Mouse (Mus musculus) midbrain, postnatal 0 days (tissue): Measurements from ENCODE around the gene Megf11. TPM values are rescaled to one million over a fixed set of nuclear protein-coding genes. Genes with fewer than 3 reads are reported as not detected.

Experiments used
- ATAC-seq: fragments of 200-750 bp; cut with Nextera tagmentation; 2 replicates; pipeline ENCODE4 v1.8.0; 2017; ENCODE audit warnings: moderate number of reproducible peaks, mild to moderate bottlenecking, moderate TSS enrichment, moderate library complexity; ENCODE audit not compliant: low FRiP score
- DNase-seq: peaks from one replicate; pipeline ENCODE4 v3.0.0-alpha.2; 2015; ENCODE audit warnings: low spot score
- H3K27ac ChIP-seq: fragments of 300-500 bp; sonication (generic); 2 replicates; pipeline ENCODE4 v1.5.1; 2014; ENCODE audit warnings: low read depth, mild to moderate bottlenecking, low read length, mixed read lengths
- H3K27me3 ChIP-seq: fragments of 300-500 bp; sonication (generic); 2 replicates; pipeline ENCODE4 v1.6.1; 2014; ENCODE audit warnings: low read length, control low read depth, mixed read lengths; ENCODE audit not compliant: insufficient read depth
- H3K36me3 ChIP-seq: fragments of 300-500 bp; sonication (generic); 2 replicates; pipeline ENCODE4 v1.6.1; 2014; ENCODE audit warnings: low read length, control low read depth, mixed read lengths; ENCODE audit not compliant: insufficient read depth
- H3K4me1 ChIP-seq: fragments of 300-500 bp; sonication (generic); 2 replicates; pipeline ENCODE4 v1.6.1; 2014; ENCODE audit warnings: mild to moderate bottlenecking, control low read depth, antibody characterized with exemption, low read length, mixed read lengths; ENCODE audit not compliant: insufficient read depth
- H3K4me2 ChIP-seq: fragments of 300-500 bp; sonication (generic); 2 replicates; pipeline ENCODE4 v1.6.1; 2014; ENCODE audit warnings: low read depth, mild to moderate bottlenecking, low read length, mixed read lengths; ENCODE audit not compliant: poor library complexity, severe bottlenecking
- H3K4me3 ChIP-seq: fragments of 300-500 bp; sonication (generic); 2 replicates; pipeline ENCODE4 v1.5.1; 2014; ENCODE audit warnings: low read depth, mild to moderate bottlenecking, low read length, moderate library complexity
- H3K9ac ChIP-seq: fragments of 300-500 bp; sonication (generic); replicated peaks from 2 replicates; pipeline ENCODE4 v1.6.1; 2014; ENCODE audit warnings: mild to moderate bottlenecking, low read length, moderate library complexity, mixed read lengths; ENCODE audit not compliant: poor library complexity, severe bottlenecking
- H3K9me3 ChIP-seq: fragments of 300-500 bp; sonication (generic); 2 replicates; pipeline ENCODE4 v1.6.1; 2016; ENCODE audit warnings: low read length, control low read depth
- CTCF ChIP-seq: IDR thresholded peaks from 2 replicates; pipeline ENCODE4 v1.5.1; 2016; ENCODE audit warnings: antibody characterized with exemption, mild to moderate bottlenecking
- WGBS: fragments of 180-500 bp; shearing (Covaris S2); extraction: QIAGEN DNeasy Blood & Tissue Kit; methylation state at CpG from one replicate; pipeline ENCODE4 v1.1.7; 2014; 5-methylcytosine and 5-hydroxymethylcytosine counted together
- polyA plus RNA-seq: library from polyadenylated mRNA; unstranded; fragments of >200 nt; fragmentation: Nextera tagmentation; extraction: Ambion mirVana; gene quantifications from 2 replicates; pipeline ENCODE4 v1.2.1, GENCODE M21; 2015
- total RNA-seq: library from RNA; depleted of rRNA; stranded (reverse); fragments of >200 nt; gene quantifications from 2 replicates; pipeline ENCODE4 v1.2.3, GENCODE M21; 2014

Megf11 gene
- total and polyA plus RNA-seq, 2 experiments from 2014 or later = 17.7 to 41.8 TPM

DNA sequence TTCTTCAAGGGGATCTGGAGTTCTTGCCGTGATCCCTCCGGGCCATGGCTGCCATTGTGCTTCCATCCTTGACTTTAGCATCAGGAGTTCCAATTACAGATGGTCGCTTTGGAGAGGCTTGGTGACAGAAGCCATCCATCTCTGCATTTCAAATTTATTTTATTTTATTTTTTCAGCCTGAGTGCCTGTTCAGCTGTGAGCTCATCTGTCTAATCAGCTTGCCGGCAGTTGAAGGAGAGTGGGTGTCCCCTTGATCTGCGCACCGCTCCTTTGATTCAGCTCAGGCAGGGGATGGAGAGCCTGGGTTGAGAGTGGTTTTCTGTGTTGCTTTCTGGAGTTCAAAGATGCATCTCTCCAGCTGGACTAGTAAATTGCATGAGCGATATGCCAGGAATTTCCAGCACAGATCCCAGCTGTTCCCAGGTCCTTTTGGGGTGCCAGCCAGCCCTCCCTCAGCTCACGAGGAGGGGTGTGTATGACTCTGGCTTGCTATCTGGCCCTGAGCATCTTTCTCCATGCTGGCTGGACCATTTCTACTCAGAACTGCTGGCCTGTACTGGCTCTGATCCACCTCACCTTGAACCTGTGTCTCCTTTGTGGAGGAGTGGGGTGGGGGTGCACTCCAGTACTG is 36.7 kb downstream of the Megf11 start:
- no peak overlapping the region for H3K4me2 ChIP-seq
- WGBS = 70% methylated on average over 8 of the region's 8 CpGs
- H3K4me3 ChIP-seq = no peak overlapping the region
- no peak overlapping the region for H3K9ac ChIP-seq
- no peaks in the 10 kb centered on the region for H3K27me3 ChIP-seq
- no peaks in the 10 kb centered on the region for H3K4me1 ChIP-seq
- no peak for ATAC-seq
- no peak overlapping the region for H3K27ac ChIP-seq
- peak; percentile 20 for DNase-seq
- no peak for TF ChIP-seq CTCF
- H3K9me3 ChIP-seq = no peaks in the 10 kb centered on the region
- no peaks in the 10 kb centered on the region for H3K36me3 ChIP-seq

GRCm38 (mm10) chr9:64423912-64424311 is 38.5 kb downstream of the Megf11 start:
- ATAC-seq = no peak
- Histone ChIP-seq H3K27ac (no peak overlapping the region), H3K27me3 (no peaks in the 10 kb centered on the region), H3K4me3 (no peak overlapping the region), H3K36me3 (no peaks in the 10 kb centered on the region), H3K4me2 (no peak overlapping the region), H3K4me1 (no peaks in the 10 kb centered on the region), H3K9ac (no peak overlapping the region), H3K9me3 (no peaks in the 10 kb centered on the region)
- 95% methylated on average over 1 of the region's 1 CpGs for WGBS
- TF ChIP-seq CTCF = no peak
- DNase-seq = no peak

- H3K27me3 ChIP-seq = no peaks in the 10 kb centered on the region
- 55% methylated on average over 2 of the region's 2 CpGs for WGBS
- TF ChIP-seq CTCF = no peak
- H3K27ac ChIP-seq = no peak overlapping the region
- no peak for DNase-seq
- no peaks in the 10 kb centered on the region for H3K36me3 ChIP-seq
- no peak for ATAC-seq
- no peak overlapping the region for H3K4me3 ChIP-seq
- no peak overlapping the region for H3K4me2 ChIP-seq
- H3K4me1 ChIP-seq = no peaks in the 10 kb centered on the region
- no peak overlapping the region for H3K9ac ChIP-seq
- no peaks in the 10 kb centered on the region for H3K9me3 ChIP-seq
Observed at GRCm38 (mm10) chr9:64436121-64436520, 50.7 kb downstream of the Megf11 start.

- no peak for DNase-seq
Observed at GRCm38 (mm10) chr9:64440101-64440500, 54.7 kb downstream of the Megf11 start.

GRCm38 (mm10) chr9:64445981-64446380 is 60.6 kb downstream of the Megf11 start:
- no peaks in the 10 kb centered on the region for H3K27me3 ChIP-seq
- H3K4me1 ChIP-seq = peaks cover 6% of the 10 kb centered on the region; the same call in 1 of the 2 replicates
- H3K9me3 ChIP-seq = no peaks in the 10 kb centered on the region
- TF ChIP-seq CTCF = no peak
- no peak overlapping the region for H3K27ac ChIP-seq
- H3K4me2 ChIP-seq = no peak overlapping the region
- no peak overlapping the region for H3K4me3 ChIP-seq
- WGBS = 63% methylated on average over 1 of the region's 1 CpGs
- no peaks in the 10 kb centered on the region for H3K36me3 ChIP-seq
- no peak overlapping the region for H3K9ac ChIP-seq
- ATAC-seq = no peak
- no peak for DNase-seq

More at GRCm38 (mm10) chr9:64440101-64440500, 54.7 kb downstream of the Megf11 start:
- 90% methylated on average over 7 of the region's 7 CpGs for WGBS
- Histone ChIP-seq H3K27ac (no peak overlapping the region), H3K4me2 (no peak overlapping the region), H3K9ac (no peak overlapping the region), H3K36me3 (no peaks in the 10 kb centered on the region), H3K27me3 (no peaks in the 10 kb centered on the region), H3K4me1 (no peaks in the 10 kb centered on the region), H3K9me3 (no peaks in the 10 kb centered on the region), H3K4me3 (no peak overlapping the region)
- no peak for TF ChIP-seq CTCF
- no peak for ATAC-seq

GRCm38 (mm10) chr9:64447070-64447469 is 61.6 kb downstream of the Megf11 start:
- peaks cover 6% of the 10 kb centered on the region; the same call in 1 of the 2 replicates for H3K4me1 ChIP-seq
- no peaks in the 10 kb centered on the region for H3K36me3 ChIP-seq
- ATAC-seq = no peak
- no peak overlapping the region for H3K4me3 ChIP-seq
- no peaks in the 10 kb centered on the region for H3K9me3 ChIP-seq
- DNase-seq = no peak
- H3K4me2 ChIP-seq = no peak overlapping the region
- peak overlapping the region; percentile 38; the same call in 1 of the 2 replicates for H3K27ac ChIP-seq
- no peaks in the 10 kb centered on the region for H3K27me3 ChIP-seq
- WGBS = 25% methylated on average over 6 of the region's 6 CpGs
- no peak for TF ChIP-seq CTCF
- H3K9ac ChIP-seq = no peak overlapping the region
